In the genomic region with DNA sequence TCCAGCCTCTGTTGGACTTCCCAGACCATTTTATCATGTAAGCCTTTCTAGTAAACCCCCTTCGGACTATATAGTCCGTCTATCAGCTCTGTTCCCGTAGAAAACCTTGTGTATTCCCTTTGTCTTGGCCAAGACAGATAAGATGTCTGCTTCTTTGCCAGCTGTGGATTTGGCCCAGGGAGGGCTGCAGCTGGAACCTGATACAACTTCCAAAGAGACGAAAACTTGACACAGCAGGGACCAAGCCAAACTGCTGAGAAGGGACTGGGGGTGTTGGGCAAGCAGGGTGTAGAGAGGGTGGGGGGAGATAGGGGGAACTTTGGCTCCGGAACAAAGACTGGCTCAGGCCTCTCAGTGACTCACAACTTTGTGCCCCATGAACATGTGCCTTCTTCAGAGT, we compare ENCODE assay signal across 13 mouse cellular contexts.
DNase-seq lines count a peak whose midpoint lies in the region; ATAC-seq and TF ChIP-seq lines count a peak whose summit lies in the region.
"Had no signal": no experiment of that assay in that cellular context is flagged by ENCODE, and none has a peak within 500 bp of the region (broad histone marks: within the 10 kb centered on the region; RNA-seq: fewer than 3 reads in every experiment).

No protein-coding gene starts in this region.

- no peaks in the 10 kb centered on the region for H3K27me3 ChIP-seq in kidney, postnatal 0 days (ENCODE audit: insufficient read depth, low read length)
- H3K27me3 ChIP-seq in hindbrain, embryonic 12.5 days: no peaks in the 10 kb centered on the region
- H3K27me3 ChIP-seq: forebrain, embryonic 12.5 days; midbrain, embryonic 13.5 days had no signal

- peak; percentile 50 for DNase-seq in kidney, postnatal 0 days (ENCODE audit: low spot score)
- no peak for DNase-seq in kidney, postnatal 36 days
- DNase-seq in adipocyte (ENCODE audit: low spot score): peak; percentile 37
- peak; percentile 30 for DNase-seq in heart, adult 8-10 months (ENCODE audit: low spot score)
- DNase-seq in heart, postnatal 4 days: peak; percentile 58
- DNase-seq in cerebellum, adult 18-20 months: no peak
- DNase-seq: cerebellum, adult 8-10 months; kidney, adult 9 months; thymus, adult 2 months had no signal

- no peaks in the 10 kb centered on the region for H3K36me3 ChIP-seq in kidney, postnatal 0 days (ENCODE audit: insufficient read depth, low read length)
- H3K36me3 ChIP-seq in hindbrain, embryonic 12.5 days: no peaks in the 10 kb centered on the region
- H3K36me3 ChIP-seq: forebrain, embryonic 12.5 days; limb, embryonic 13.5 days; midbrain, embryonic 13.5 days had no signal

- no peak overlapping the region for H3K27ac ChIP-seq in kidney, postnatal 0 days
- H3K27ac ChIP-seq in hindbrain, embryonic 12.5 days: no peak overlapping the region
- H3K27ac ChIP-seq: forebrain, embryonic 12.5 days; limb, embryonic 13.5 days; midbrain, embryonic 13.5 days had no signal

- no peaks in the 10 kb centered on the region for H3K4me1 ChIP-seq in kidney, postnatal 0 days (replicated peaks; ENCODE audit: insufficient read depth, low read length)
- H3K4me1 ChIP-seq in hindbrain, embryonic 12.5 days: no peaks in the 10 kb centered on the region
- H3K4me1 ChIP-seq: forebrain, embryonic 12.5 days; midbrain, embryonic 13.5 days had no signal

- no peak overlapping the region for H3K4me2 ChIP-seq in kidney, postnatal 0 days (ENCODE audit: low read length)
- H3K4me2 ChIP-seq in hindbrain, embryonic 12.5 days (replicated peaks): no peak overlapping the region
- H3K4me2 ChIP-seq: forebrain, embryonic 12.5 days; limb, embryonic 13.5 days; midbrain, embryonic 13.5 days had no signal

- TF ChIP-seq CTCF in kidney, postnatal 0 days (IDR thresholded peaks at IDR 0.05; ENCODE audit: low read depth): no peak

- H3K4me3 ChIP-seq in kidney, postnatal 0 days (replicated peaks; ENCODE audit: low read depth, low read length): no peak overlapping the region
- no peak overlapping the region for H3K4me3 ChIP-seq in hindbrain, embryonic 12.5 days
- H3K4me3 ChIP-seq: forebrain, embryonic 12.5 days; limb, embryonic 13.5 days; midbrain, embryonic 13.5 days had no signal

- ATAC-seq in kidney, postnatal 0 days (replicated peaks; ENCODE audit: low FRiP score, low read depth): no peak; the same call in 1 of the 2 replicates
- ATAC-seq in hindbrain, embryonic 12.5 days (ENCODE audit: low FRiP score): no peak
- ATAC-seq: midbrain, embryonic 13.5 days had no signal

- WGBS in kidney, postnatal 0 days: 51% methylated on average over 5 of the region's 5 CpGs
- 65% methylated on average over 5 of the region's 5 CpGs for WGBS in hindbrain, embryonic 12.5 days

- no peaks in the 10 kb centered on the region for H3K9me3 ChIP-seq in kidney, postnatal 0 days (replicated peaks; ENCODE audit: low read length)
- no peaks in the 10 kb centered on the region for H3K9me3 ChIP-seq in hindbrain, embryonic 12.5 days (replicated peaks)
- H3K9me3 ChIP-seq: forebrain, embryonic 12.5 days; limb, embryonic 13.5 days; midbrain, embryonic 13.5 days had no signal

- no peak overlapping the region for H3K9ac ChIP-seq in kidney, postnatal 0 days (ENCODE audit: low read depth, low read length)
- no peak overlapping the region for H3K9ac ChIP-seq in hindbrain, embryonic 12.5 days
- H3K9ac ChIP-seq: forebrain, embryonic 12.5 days; limb, embryonic 13.5 days; midbrain, embryonic 13.5 days had no signal

Comparison
In these comparisons a context has a peak if more than half of its experiments do, and no peak if none do; other contexts are left out.
1. DNase-seq: peak in kidney, postnatal 0 days (single experiment), adipocyte (single experiment), heart, adult 8-10 months (single experiment) and heart, postnatal 4 days (single experiment); none in kidney, postnatal 36 days (0 of 2) and cerebellum, adult 18-20 months (0 of 2).